Mouse (Mus musculus) right cerebral cortex, adult 18-20 months (tissue): ENCODE data around the gene Sncb.

ENCODE experiments used
- DNase-seq: peaks from one replicate; pipeline ENCODE4 v3.0.0; 2022; ENCODE audit warnings: mixed read lengths

Gene Sncb

GRCm38 (mm10) chr13:54748190-54748589, 18.2 kb downstream of the Sncb start:
- DNase-seq = no peak

GRCm38 (mm10) chr13:54746896-54747295, 19.5 kb downstream of the Sncb start:
- no peak for DNase-seq

GRCm38 (mm10) chr13:54746110-54746509, 20.3 kb downstream of the Sncb start:
- no peak for DNase-seq

- no peak for DNase-seq
Measured at GRCm38 (mm10) chr13:54738213-54738601, 28.2 kb downstream of the Sncb start.

- peak; percentile 54 for DNase-seq
Measured at GRCm38 (mm10) chr13:54737488-54738212, 28.7 kb downstream of the Sncb start.

- no peak for DNase-seq
Measured at GRCm38 (mm10) chr13:54736931-54737330, 29.5 kb downstream of the Sncb start.

- no peak for DNase-seq
Measured at GRCm38 (mm10) chr13:54726131-54726530, 40.3 kb downstream of the Sncb start.

- no peak for DNase-seq
Measured at GRCm38 (mm10) chr13:54723143-54723542, 43.3 kb downstream of the Sncb start.

GRCm38 (mm10) chr13:54716916-54717315, 49.5 kb downstream of the Sncb start:
- peak; percentile 56 for DNase-seq

GRCm38 (mm10) chr13:54714996-54715395, 51.4 kb downstream of the Sncb start:
- no peak for DNase-seq

- DNase-seq = no peak
Measured at GRCm38 (mm10) chr13:54714393-54714792, 52.0 kb downstream of the Sncb start.

- no peak for DNase-seq
Measured at GRCm38 (mm10) chr13:54710866-54711265, 55.5 kb downstream of the Sncb start.
